Mouse (Mus musculus) testis, adult 2 months (tissue): ENCODE results near the gene Nphs2.

Source experiments
- CTCF ChIP-seq: fragments of 200-500 bp; IDR thresholded peaks from 2 replicates; pipeline ENCODE4 v1.5.1; 2012; ENCODE audit warnings: low read depth, mild to moderate bottlenecking, inconsistent platforms, low read length, moderate library complexity; ENCODE audit not compliant: control insufficient read depth, insufficient read depth, insufficient replicate concordance
- POLR2A ChIP-seq: fragments of 200-500 bp; IDR thresholded peaks from 2 replicates; pipeline ENCODE4 v1.6.1; 2012; ENCODE audit warnings: low read depth, mild to moderate bottlenecking, inconsistent platforms, low read length, moderate library complexity; ENCODE audit not compliant: control insufficient read depth

DNA sequence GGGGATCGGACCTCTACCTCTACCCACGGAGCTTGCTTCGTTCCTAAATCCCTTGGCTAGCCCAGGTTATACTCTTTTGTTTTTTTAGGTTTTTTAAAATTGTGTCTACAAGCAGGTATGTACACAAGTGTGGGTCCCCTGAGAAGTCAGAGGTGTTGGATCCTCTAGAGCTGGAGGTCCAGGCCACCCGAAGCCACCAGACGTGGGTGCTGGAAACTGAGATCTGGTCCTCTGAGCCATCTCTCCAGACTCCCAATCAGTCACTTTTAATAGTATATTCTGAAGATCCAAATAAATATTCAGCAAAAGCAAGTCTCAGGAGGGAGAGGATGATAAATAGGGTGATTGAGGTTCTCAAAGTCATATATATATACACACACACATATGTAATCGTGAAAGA lies 20.5 kb upstream of the Nphs2 start:
- TF ChIP-seq CTCF (no peak), POLR2A (no peak)
